Comparison of ENCODE assay signal across 9 mouse cellular contexts in the genomic region with DNA sequence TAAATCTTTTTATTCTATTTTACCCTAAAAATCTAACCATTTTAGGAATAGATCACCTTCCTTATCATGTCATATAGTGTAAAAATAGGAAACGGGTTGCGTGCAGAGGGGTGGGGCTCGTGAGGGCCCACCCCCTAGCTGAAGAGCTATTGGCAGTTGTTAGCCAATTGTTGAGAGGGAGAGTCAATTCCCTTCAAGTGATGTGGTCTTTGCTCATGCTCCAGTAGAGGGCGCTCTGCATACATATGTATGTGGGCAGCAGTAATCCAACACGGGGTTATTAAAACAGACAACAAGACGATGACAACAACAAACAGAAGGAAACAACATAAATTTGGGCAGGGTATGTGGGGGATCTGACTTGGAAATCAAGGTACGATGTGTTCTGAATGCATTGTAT. TPM values are rescaled to one million over a fixed set of nuclear protein-coding genes. Genes with fewer than 3 reads are reported as not detected.
DNase-seq lines count a peak whose midpoint lies in the region; ATAC-seq and TF ChIP-seq lines count a peak whose summit lies in the region.
"Had no signal": no experiment of that assay in that cellular context is flagged by ENCODE, and none has a peak within 500 bp of the region (broad histone marks: within the 10 kb centered on the region; RNA-seq: fewer than 3 reads in every experiment).

No protein-coding gene starts in this region.

- H3K27ac ChIP-seq in kidney, embryonic 16.5 days (ENCODE audit: low read length): no peak overlapping the region
- H3K27ac ChIP-seq in ES-Bruce4 (ENCODE audit: insufficient read depth, low read length): no peak overlapping the region
- H3K27ac ChIP-seq in liver, embryonic 12.5 days: no peak overlapping the region
- H3K27ac ChIP-seq in heart, embryonic 11.5 days (ENCODE audit: low read depth, low read length): no peak overlapping the region
- no peak overlapping the region for H3K27ac ChIP-seq in hindbrain, embryonic 13.5 days
- H3K27ac ChIP-seq: embryonic facial prominence, embryonic 15.5 days; neural tube, embryonic 13.5 days had no signal

- no peak overlapping the region for H3K4me2 ChIP-seq in kidney, embryonic 16.5 days (replicated peaks; ENCODE audit: low read depth, low read length)
- no peak overlapping the region for H3K4me2 ChIP-seq in liver, embryonic 12.5 days
- no peak overlapping the region for H3K4me2 ChIP-seq in heart, embryonic 11.5 days
- H3K4me2 ChIP-seq in hindbrain, embryonic 13.5 days: no peak overlapping the region
- H3K4me2 ChIP-seq: embryonic facial prominence, embryonic 15.5 days; neural tube, embryonic 13.5 days had no signal

- peak; percentile 22 for TF ChIP-seq CTCF in ES-Bruce4 (IDR thresholded peaks at IDR 0.05; ENCODE audit: low read depth, low read length)

- no peaks in the 10 kb centered on the region for H3K9me3 ChIP-seq in kidney, embryonic 16.5 days (ENCODE audit: low read length)
- H3K9me3 ChIP-seq in ES-Bruce4 (replicated peaks; ENCODE audit: control insufficient read depth, insufficient read depth, low read length, poor library complexity, severe bottlenecking): no peaks in the 10 kb centered on the region
- H3K9me3 ChIP-seq in liver, embryonic 12.5 days (replicated peaks): no peaks in the 10 kb centered on the region
- H3K9me3 ChIP-seq in heart, embryonic 11.5 days (replicated peaks; ENCODE audit: control insufficient read depth, low read length): no peaks in the 10 kb centered on the region
- H3K9me3 ChIP-seq in hindbrain, embryonic 13.5 days: no peaks in the 10 kb centered on the region
- H3K9me3 ChIP-seq: embryonic facial prominence, embryonic 15.5 days; neural tube, embryonic 13.5 days had no signal

- no peaks in the 10 kb centered on the region for H3K36me3 ChIP-seq in kidney, embryonic 16.5 days (ENCODE audit: insufficient read depth, low read length)
- H3K36me3 ChIP-seq in ES-Bruce4 (ENCODE audit: control insufficient read depth, insufficient read depth, low read length, poor library complexity, severe bottlenecking): no peaks in the 10 kb centered on the region
- H3K36me3 ChIP-seq in liver, embryonic 12.5 days: no peaks in the 10 kb centered on the region
- H3K36me3 ChIP-seq in heart, embryonic 11.5 days (ENCODE audit: control insufficient read depth, insufficient read depth, low read length): no peaks in the 10 kb centered on the region
- H3K36me3 ChIP-seq in hindbrain, embryonic 13.5 days: no peaks in the 10 kb centered on the region
- H3K36me3 ChIP-seq: embryonic facial prominence, embryonic 15.5 days; neural tube, embryonic 13.5 days had no signal

- no peaks in the 10 kb centered on the region for H3K27me3 ChIP-seq in kidney, embryonic 16.5 days (ENCODE audit: insufficient read depth, low read length)
- no peaks in the 10 kb centered on the region for H3K27me3 ChIP-seq in ES-Bruce4 (ENCODE audit: control insufficient read depth, insufficient read depth, low read length, poor library complexity, severe bottlenecking)
- H3K27me3 ChIP-seq in liver, embryonic 12.5 days (replicated peaks): no peaks in the 10 kb centered on the region
- no peaks in the 10 kb centered on the region for H3K27me3 ChIP-seq in heart, embryonic 11.5 days (ENCODE audit: control insufficient read depth, insufficient read depth, low read length)
- H3K27me3 ChIP-seq in hindbrain, embryonic 13.5 days: no peaks in the 10 kb centered on the region
- H3K27me3 ChIP-seq: embryonic facial prominence, embryonic 15.5 days; neural tube, embryonic 13.5 days had no signal

- peak; percentile 1 to 28 for DNase-seq in kidney, adult 8-10 months
- peak; percentile 68 for DNase-seq in ZHBTc4 (ENCODE audit: low read depth, low spot score)

- no peak overlapping the region for H3K9ac ChIP-seq in kidney, embryonic 16.5 days (replicated peaks; ENCODE audit: low read length)
- H3K9ac ChIP-seq in ES-Bruce4 (ENCODE audit: low read depth, poor library complexity, severe bottlenecking): no peak overlapping the region
- H3K9ac ChIP-seq in liver, embryonic 12.5 days: no peak overlapping the region
- no peak overlapping the region for H3K9ac ChIP-seq in heart, embryonic 11.5 days (ENCODE audit: low read depth, low read length)
- no peak overlapping the region for H3K9ac ChIP-seq in hindbrain, embryonic 13.5 days
- H3K9ac ChIP-seq: embryonic facial prominence, embryonic 15.5 days; neural tube, embryonic 13.5 days had no signal

- no peak for ATAC-seq in kidney, embryonic 16.5 days (ENCODE audit: low FRiP score, low TSS enrichment)
- ATAC-seq in liver, embryonic 12.5 days: peak; percentile 91
- ATAC-seq in heart, embryonic 11.5 days (replicated peaks; ENCODE audit: insufficient number of reproducible peaks, low FRiP score, low TSS enrichment): no peak
- no peak for ATAC-seq in hindbrain, embryonic 13.5 days (ENCODE audit: low FRiP score)

- TF ChIP-seq POLR2A in ES-Bruce4 (IDR thresholded peaks at IDR 0.05; ENCODE audit: insufficient read depth, low read length): no peak

- no peaks in the 10 kb centered on the region for H3K4me1 ChIP-seq in kidney, embryonic 16.5 days (ENCODE audit: insufficient read depth, low read length)
- no peaks in the 10 kb centered on the region for H3K4me1 ChIP-seq in ES-Bruce4 (ENCODE audit: control insufficient read depth, insufficient read depth, low read length)
- no peaks in the 10 kb centered on the region for H3K4me1 ChIP-seq in liver, embryonic 12.5 days
- no peaks in the 10 kb centered on the region for H3K4me1 ChIP-seq in heart, embryonic 11.5 days (ENCODE audit: control insufficient read depth, insufficient read depth, low read length)
- H3K4me1 ChIP-seq in hindbrain, embryonic 13.5 days (replicated peaks): no peaks in the 10 kb centered on the region
- H3K4me1 ChIP-seq: embryonic facial prominence, embryonic 15.5 days; neural tube, embryonic 13.5 days had no signal

- H3K4me3 ChIP-seq in kidney, embryonic 16.5 days (ENCODE audit: low read length): no peak overlapping the region
- H3K4me3 ChIP-seq in ES-Bruce4 (ENCODE audit: low read depth, low read length): no peak overlapping the region
- no peak overlapping the region for H3K4me3 ChIP-seq in liver, embryonic 12.5 days
- no peak overlapping the region for H3K4me3 ChIP-seq in heart, embryonic 11.5 days (ENCODE audit: low read depth, low read length)
- no peak overlapping the region for H3K4me3 ChIP-seq in hindbrain, embryonic 13.5 days
- H3K4me3 ChIP-seq: embryonic facial prominence, embryonic 15.5 days; neural tube, embryonic 13.5 days had no signal

- WGBS in kidney, embryonic 16.5 days: 72% methylated on average over 7 of the region's 7 CpGs
- 40% methylated on average over 7 of the region's 7 CpGs for WGBS in liver, embryonic 12.5 days (ENCODE audit: insufficient replicate concordance)
- WGBS in heart, embryonic 11.5 days (ENCODE audit: insufficient replicate concordance): 70% methylated on average over 7 of the region's 7 CpGs
- WGBS in hindbrain, embryonic 13.5 days: 74% methylated on average over 7 of the region's 7 CpGs

- no peak for TF ChIP-seq EP300 in ES-Bruce4 (IDR thresholded peaks at IDR 0.05; ENCODE audit: insufficient read depth, low read depth, low read length)

RNA-seq across cellular contexts. Expression of a gene that starts 42.3 kb away (rescaled TPM):
- polyA plus RNA-seq in kidney, embryonic 16.5 days (2015; fragmentation: Nextera tagmentation; extraction: Ambion mirVana): 0.23 TPM in 1 of 2 replicates, not detected in the other
- not detected in 2 replicates for polyA plus RNA-seq in ES-Bruce4 (2011; ENCODE audit: insufficient read depth, insufficient read length, low read depth, missing spikeins)
- polyA plus RNA-seq in liver, embryonic 12.5 days (2016; fragmentation: Nextera tagmentation; extraction: Ambion mirVana): 0.24 TPM in 1 of 2 replicates, not detected in the other
- not detected in 2 replicates for polyA plus RNA-seq in heart, embryonic 11.5 days (2014; fragmentation: Nextera tagmentation; extraction: Ambion mirVana)
- polyA plus RNA-seq in hindbrain, embryonic 13.5 days (2015; fragmentation: Nextera tagmentation; extraction: Ambion mirVana): not detected in 2 replicates
- polyA plus RNA-seq: embryonic facial prominence, embryonic 15.5 days; neural tube, embryonic 13.5 days had no signal
